Mouse (Mus musculus) ES-Bruce4 (cell line): ENCODE results near the gene Tm7sf2. TPM values are rescaled to one million over a fixed set of nuclear protein-coding genes. Genes with fewer than 3 reads are reported as not detected.

Source experiments
- H3K27ac ChIP-seq: 2 replicates; pipeline ENCODE4 v1.5.1; 2012; ENCODE audit warnings: low read length, inconsistent platforms; ENCODE audit not compliant: insufficient read depth
- H3K27me3 ChIP-seq: 2 replicates; pipeline ENCODE4 v1.6.1; 2012; ENCODE audit warnings: mild to moderate bottlenecking, low read length, inconsistent platforms; ENCODE audit not compliant: control insufficient read depth, poor library complexity, insufficient read depth, severe bottlenecking
- H3K36me3 ChIP-seq: 2 replicates; pipeline ENCODE4 v1.6.1; 2012; ENCODE audit warnings: inconsistent platforms, mild to moderate bottlenecking, low read length, moderate library complexity; ENCODE audit not compliant: control insufficient read depth, poor library complexity, insufficient read depth, severe bottlenecking
- H3K4me1 ChIP-seq: one replicate; pipeline ENCODE4 v1.8.1; 2011; ENCODE audit warnings: low read length; ENCODE audit not compliant: control insufficient read depth, insufficient read depth
- H3K4me3 ChIP-seq: 2 replicates; pipeline ENCODE4 v1.5.1; 2011; ENCODE audit warnings: low read depth, mild to moderate bottlenecking, low read length
- H3K9ac ChIP-seq: 2 replicates; pipeline ENCODE4 v1.6.1; 2012; ENCODE audit warnings: low read depth, mild to moderate bottlenecking, inconsistent platforms; ENCODE audit not compliant: poor library complexity, severe bottlenecking
- H3K9me3 ChIP-seq: replicated peaks from 2 replicates; pipeline ENCODE4 v1.6.1; 2012; ENCODE audit warnings: mild to moderate bottlenecking, low read length, inconsistent platforms; ENCODE audit not compliant: control insufficient read depth, poor library complexity, insufficient read depth, severe bottlenecking
- CTCF ChIP-seq: IDR thresholded peaks from one replicate; pipeline ENCODE4 v1.8.1; 2011; ENCODE audit warnings: low read depth, low read length
- EP300 ChIP-seq: IDR thresholded peaks from 2 replicates; pipeline ENCODE4 v1.6.1; 2011; ENCODE audit warnings: low read depth, low read length; ENCODE audit not compliant: insufficient read depth
- POLR2A ChIP-seq: IDR thresholded peaks from one replicate; pipeline ENCODE4 v1.8.1; 2011; ENCODE audit warnings: low read length; ENCODE audit not compliant: insufficient read depth
- polyA plus RNA-seq: library from polyadenylated mRNA; stranded (reverse); fragments of >200 nt; gene quantifications from 2 replicates; pipeline ENCODE4 v1.2.4, GENCODE M21; 2011; ENCODE audit warnings: low read depth; ENCODE audit not compliant: missing spikeins, insufficient read depth, insufficient read length

Tm7sf2 gene
- polyA plus RNA-seq, 1 experiment, result 19.1 TPM

DNA sequence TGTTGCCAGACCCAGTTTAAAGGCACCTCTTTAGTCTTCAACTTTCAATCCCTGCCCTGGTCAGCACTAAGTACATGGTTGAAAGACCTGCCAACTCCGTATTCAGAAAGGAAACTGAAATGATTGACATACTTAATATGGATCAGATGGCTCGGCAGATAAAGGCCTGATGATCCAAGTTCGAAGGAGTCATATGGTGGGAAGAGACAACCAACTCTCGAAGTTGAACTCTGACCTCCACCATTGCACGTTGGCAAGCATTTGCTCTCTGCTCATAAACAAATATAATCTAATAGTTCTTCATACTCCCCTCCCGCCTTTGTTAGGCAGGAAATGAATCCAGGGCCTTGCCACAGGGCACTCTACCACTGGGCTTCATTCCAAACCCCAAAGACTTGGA, 39.2 kb downstream of the Tm7sf2 start:
- no peak overlapping the region for H3K4me3 ChIP-seq
- H3K9ac ChIP-seq, result no peak overlapping the region

DNA sequence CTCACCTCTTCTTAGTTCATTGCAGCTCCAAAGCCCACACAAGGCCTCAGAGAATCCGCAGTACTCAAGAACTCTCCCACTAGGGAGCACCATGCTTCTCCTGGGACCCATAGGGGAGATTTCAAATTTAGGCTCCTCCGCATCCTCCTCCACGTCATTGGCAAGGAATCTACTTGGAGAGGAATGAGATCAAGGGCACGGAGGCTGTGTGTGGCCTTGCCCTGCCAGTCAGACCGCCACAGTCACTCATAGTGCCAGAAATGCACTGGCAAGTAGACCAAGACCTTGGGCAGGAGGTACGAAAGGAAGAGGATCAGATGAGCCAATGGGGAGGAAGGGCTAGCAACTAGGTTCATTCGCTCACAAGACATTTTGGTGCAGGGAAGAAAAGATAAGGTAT, 44.2 kb downstream of the Tm7sf2 start:
- TF ChIP-seq EP300 (no peak), POLR2A (no peak)
- Histone ChIP-seq H3K4me1 (no peaks in the 10 kb centered on the region), H3K27me3 (no peaks in the 10 kb centered on the region), H3K27ac (no peak overlapping the region), H3K9me3 (no peaks in the 10 kb centered on the region), H3K36me3 (no peaks in the 10 kb centered on the region), H3K4me3 (no peak overlapping the region), H3K9ac (no peak overlapping the region)

More for the DNA sequence above, 39.2 kb downstream of the Tm7sf2 start:
- Histone ChIP-seq H3K9me3 (no peaks in the 10 kb centered on the region), H3K4me1 (no peaks in the 10 kb centered on the region), H3K36me3 (no peaks in the 10 kb centered on the region), H3K27ac (no peak overlapping the region), H3K27me3 (no peaks in the 10 kb centered on the region)
- TF ChIP-seq EP300, result no peak
- no peak for TF ChIP-seq POLR2A
- no peak for TF ChIP-seq CTCF

GRCm38 (mm10) chr19:6023059-6023458, 45.1 kb downstream of the Tm7sf2 start:
- TF ChIP-seq POLR2A, result no peak
- no peak for TF ChIP-seq CTCF
- TF ChIP-seq EP300, result no peak

DNA sequence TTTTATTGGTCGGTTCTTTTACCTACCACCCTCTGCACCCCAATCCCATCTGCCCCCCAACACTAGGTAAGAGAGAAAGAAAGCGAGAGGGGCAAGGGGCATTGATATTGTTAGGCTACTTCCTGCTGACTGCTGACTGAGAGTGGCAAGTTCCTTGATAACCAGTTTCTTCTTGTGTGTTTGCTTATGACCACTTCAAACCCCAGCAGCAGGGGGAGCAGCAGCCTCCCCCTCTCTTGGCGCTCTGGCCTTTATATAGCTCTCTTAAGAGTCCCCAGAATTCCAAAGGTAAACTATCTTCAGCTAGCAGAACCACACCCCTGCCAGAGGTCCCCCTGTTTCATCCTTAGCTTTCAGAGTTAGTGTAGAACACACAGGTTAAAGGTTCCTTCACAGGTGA, 47.9 kb downstream of the Tm7sf2 start:
- Histone ChIP-seq H3K36me3 (no peaks in the 10 kb centered on the region), H3K4me3 (no peak overlapping the region), H3K27me3 (no peaks in the 10 kb centered on the region), H3K27ac (no peak overlapping the region), H3K4me1 (no peaks in the 10 kb centered on the region), H3K9me3 (no peaks in the 10 kb centered on the region), H3K9ac (no peak overlapping the region)
- TF ChIP-seq EP300, result no peak
- no peak for TF ChIP-seq CTCF
- TF ChIP-seq POLR2A, result no peak

More at GRCm38 (mm10) chr19:6023059-6023458, 45.1 kb downstream of the Tm7sf2 start:
- Histone ChIP-seq H3K4me1 (no peaks in the 10 kb centered on the region), H3K4me3 (no peak overlapping the region), H3K27me3 (no peaks in the 10 kb centered on the region), H3K9me3 (no peaks in the 10 kb centered on the region), H3K36me3 (no peaks in the 10 kb centered on the region), H3K9ac (no peak overlapping the region), H3K27ac (no peak overlapping the region)

DNA sequence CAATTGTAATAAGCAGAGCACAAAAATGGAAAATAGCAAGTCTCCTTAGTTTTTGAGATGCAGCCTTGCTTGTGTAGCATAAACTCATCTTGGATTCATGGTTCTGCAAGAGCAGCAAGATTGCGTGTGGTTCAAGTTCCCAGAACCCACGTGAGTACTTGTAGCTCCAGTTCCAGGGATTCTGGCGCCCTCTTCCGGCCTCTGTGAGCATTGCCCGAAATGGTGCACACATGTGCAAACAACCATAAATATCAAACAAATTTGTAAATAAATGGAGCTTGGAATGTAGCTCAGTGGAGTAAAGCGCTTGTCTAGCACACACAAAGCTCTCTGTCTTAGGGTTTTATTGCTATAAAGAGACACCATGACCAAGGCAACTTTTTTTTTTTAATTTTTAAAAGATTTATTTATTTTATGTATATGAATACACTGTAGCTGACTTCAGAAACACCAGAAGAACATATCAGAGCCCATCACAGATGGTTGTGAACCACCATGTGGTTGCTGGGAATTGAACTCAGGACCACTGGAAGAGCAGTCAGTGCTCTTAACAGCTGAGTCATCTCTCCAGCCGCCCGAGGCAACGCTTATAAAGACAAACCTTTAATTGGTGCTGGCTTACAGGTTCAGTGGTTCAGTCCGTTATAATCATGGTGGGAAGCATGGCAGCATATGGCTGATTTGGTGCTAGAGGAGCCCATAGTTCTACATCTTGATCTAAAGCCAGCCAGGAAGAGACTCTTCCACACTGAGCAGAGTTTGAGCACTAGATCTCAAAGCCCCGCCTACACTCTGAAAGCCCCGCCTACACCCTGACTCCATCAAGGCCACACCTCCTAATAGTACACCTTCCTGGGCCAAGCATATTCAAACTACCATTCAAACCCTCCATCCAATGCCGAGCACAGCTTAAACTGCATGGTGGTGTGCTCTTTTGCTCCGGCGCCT, 49.8 kb downstream of the Tm7sf2 start:
- Histone ChIP-seq H3K4me3 (peak overlapping the region; percentile 69), H3K27ac (peak overlapping the region; percentile 66; the same call in 1 of the 2 replicates), H3K9ac (peak overlapping the region; percentile 46), H3K9me3 (no peaks in the 10 kb centered on the region), H3K27me3 (no peaks in the 10 kb centered on the region), H3K4me1 (no peaks in the 10 kb centered on the region), H3K36me3 (no peaks in the 10 kb centered on the region)
- TF ChIP-seq EP300, result peak; percentile 70
- TF ChIP-seq POLR2A, result peak; percentile 69
- TF ChIP-seq CTCF, result peak; percentile 96

DNA sequence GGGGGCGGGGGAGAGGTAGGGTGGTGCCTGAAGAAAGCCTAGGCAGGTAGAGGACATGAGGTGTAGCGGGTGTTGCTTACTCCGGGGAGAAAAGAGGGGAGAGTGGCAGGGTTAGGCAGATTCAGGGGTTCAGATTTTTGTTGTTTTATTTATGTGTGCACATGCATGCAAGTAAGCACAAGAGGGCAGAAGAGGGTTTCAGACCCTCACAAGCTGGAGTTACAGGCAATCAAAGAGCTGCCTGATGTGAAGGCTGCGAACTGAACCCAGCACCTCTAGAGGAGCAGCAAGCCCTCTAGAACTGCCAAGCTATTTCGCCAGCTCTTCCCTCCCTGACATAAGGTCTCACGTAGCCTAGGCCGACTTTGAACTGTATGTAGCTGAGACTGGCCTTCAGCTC, 51.6 kb downstream of the Tm7sf2 start:
- peak overlapping the region; percentile 52 for H3K4me3 ChIP-seq
- no peak overlapping the region for H3K27ac ChIP-seq
- TF ChIP-seq EP300, result no peak
- TF ChIP-seq POLR2A, result no peak
- no peak for TF ChIP-seq CTCF
- no peaks in the 10 kb centered on the region for H3K27me3 ChIP-seq
- H3K9ac ChIP-seq, result 0 out of 2 replicates have a peak overlapping the region, but pooled peaks have one; percentile 2
- H3K36me3 ChIP-seq, result no peaks in the 10 kb centered on the region
- H3K9me3 ChIP-seq, result no peaks in the 10 kb centered on the region
- H3K4me1 ChIP-seq, result no peaks in the 10 kb centered on the region
